Mouse (Mus musculus): ENCODE measurements at regions not wholly inside any gene's neighbourhood (a gene's known extent, or its start where the extent isn't known, plus 50 kb on each side); places are given as distances from the start of the nearest gene placed in this dataset.

DNA sequence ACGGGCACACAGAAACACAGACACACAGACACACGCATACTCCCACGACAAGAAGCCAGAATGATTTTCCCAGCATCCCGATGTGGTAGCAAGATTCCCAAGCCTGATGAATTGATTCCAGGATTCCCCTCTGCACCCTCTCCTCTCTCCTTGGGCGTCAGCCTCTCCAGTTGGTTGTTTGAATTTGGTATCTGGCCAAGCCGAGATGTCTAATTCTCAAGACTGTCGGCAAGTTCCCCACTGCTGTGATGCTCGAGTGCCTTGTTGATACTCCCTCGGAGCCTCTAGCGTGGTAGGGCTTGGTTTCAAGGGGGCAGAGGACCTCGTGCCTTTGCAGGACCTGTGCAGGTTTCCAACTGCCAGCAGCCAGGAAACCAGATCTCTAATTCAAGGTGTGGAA lies 397.9 kb downstream of the Tshz3 start:
- TF ChIP-seq CTCF (IDR thresholded peaks at IDR 0.05; ENCODE audit: borderline replicate concordance, insufficient read depth, low read length) (no peak), POLR2A (IDR thresholded peaks at IDR 0.05; ENCODE audit: low read depth, low read length) (no peak)

Measured in embryonic fibroblast, embryonic 13.5 days (primary cell).